Mouse (Mus musculus): ENCODE measurements at regions not wholly inside any gene's neighbourhood (a gene's known extent, or its start where the extent isn't known, plus 50 kb on each side); places are given as distances from the start of the nearest gene placed in this dataset.

DNA sequence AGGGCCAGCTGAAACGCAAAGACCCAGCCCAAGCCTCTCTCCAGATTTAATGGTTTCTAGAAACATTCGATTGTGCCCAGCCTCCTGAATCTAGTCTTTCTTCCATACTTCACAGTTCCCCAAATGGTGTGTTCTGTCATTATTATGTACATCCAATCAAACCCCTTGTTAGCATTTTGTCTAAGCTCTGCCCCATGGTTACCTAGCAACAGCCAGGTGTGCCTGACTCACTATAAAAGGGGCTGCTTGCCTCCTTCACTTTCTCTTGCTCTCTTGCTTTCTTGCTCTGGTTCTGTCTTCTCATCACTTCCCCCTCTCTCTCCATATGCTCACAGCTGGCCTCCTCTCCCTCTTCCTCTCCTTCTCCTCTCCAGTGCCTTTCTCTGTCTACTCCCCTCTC is 217.8 kb downstream of the Phlda1 start:
- WGBS: 82% methylated on average over 2 of the region's 2 CpGs
- TF ChIP-seq CTCF (IDR thresholded peaks at IDR 0.05; ENCODE audit: extremely low read depth, insufficient read length, insufficient replicate concordance, low read depth, low read length) (no peak), POLR2A (IDR thresholded peaks at IDR 0.05; ENCODE audit: low read depth, low read length) (no peak)
- H3K27me3 ChIP-seq (ENCODE audit: control insufficient read depth, insufficient read depth, low read length): no peaks in the 10 kb centered on the region
- H3K4me3 ChIP-seq (ENCODE audit: low read depth, low read length): no peak overlapping the region
- H3K36me3 ChIP-seq (ENCODE audit: control insufficient read depth, insufficient read depth, low read length): no peaks in the 10 kb centered on the region
- no peak overlapping the region for H3K27ac ChIP-seq (ENCODE audit: insufficient read depth, low read depth, low read length)
- no peaks in the 10 kb centered on the region for H3K4me1 ChIP-seq (ENCODE audit: control insufficient read depth, insufficient read depth, insufficient read length, low read length)

- 69% methylated on average over 7 of the region's 7 CpGs for WGBS
- Histone ChIP-seq H3K27me3 (ENCODE audit: control insufficient read depth, insufficient read depth, low read length) (no peaks in the 10 kb centered on the region), H3K27ac (ENCODE audit: insufficient read depth, low read depth, low read length) (no peak overlapping the region), H3K4me1 (ENCODE audit: control insufficient read depth, insufficient read depth, insufficient read length, low read length) (no peaks in the 10 kb centered on the region), H3K36me3 (ENCODE audit: control insufficient read depth, insufficient read depth, low read length) (no peaks in the 10 kb centered on the region), H3K4me3 (ENCODE audit: low read depth, low read length) (no peak overlapping the region)
- TF ChIP-seq POLR2A (IDR thresholded peaks at IDR 0.05; ENCODE audit: low read depth, low read length) (no peak), CTCF (IDR thresholded peaks at IDR 0.05; ENCODE audit: extremely low read depth, insufficient read length, insufficient replicate concordance, low read depth, low read length) (no peak)
Observed at GRCm38 (mm10) chr10:111724574-111725414, 218.7 kb downstream of the Phlda1 start.

GRCm38 (mm10) chr10:111736026-111736425 is 229.9 kb downstream of the Phlda1 start:
- H3K4me3 ChIP-seq (ENCODE audit: low read depth, low read length): no peak overlapping the region
- no peaks in the 10 kb centered on the region for H3K27me3 ChIP-seq (ENCODE audit: control insufficient read depth, insufficient read depth, low read length)
- WGBS: 54% methylated on average over 3 of the region's 3 CpGs
- TF ChIP-seq CTCF (IDR thresholded peaks at IDR 0.05; ENCODE audit: extremely low read depth, insufficient read length, insufficient replicate concordance, low read depth, low read length) (no peak), POLR2A (IDR thresholded peaks at IDR 0.05; ENCODE audit: low read depth, low read length) (no peak)
- no peaks in the 10 kb centered on the region for H3K36me3 ChIP-seq (ENCODE audit: control insufficient read depth, insufficient read depth, low read length)
- no peaks in the 10 kb centered on the region for H3K4me1 ChIP-seq (ENCODE audit: control insufficient read depth, insufficient read depth, insufficient read length, low read length)
- H3K27ac ChIP-seq (ENCODE audit: insufficient read depth, low read depth, low read length): no peak overlapping the region

- WGBS: 24% methylated on average over 5 of the region's 5 CpGs
- H3K27ac ChIP-seq (ENCODE audit: insufficient read depth, low read depth, low read length): no peak overlapping the region
- no peaks in the 10 kb centered on the region; the same call in 1 of the 2 replicates for H3K4me1 ChIP-seq (ENCODE audit: control insufficient read depth, insufficient read depth, insufficient read length, low read length)
- no peaks in the 10 kb centered on the region for H3K27me3 ChIP-seq (ENCODE audit: control insufficient read depth, insufficient read depth, low read length)
- no peak overlapping the region for H3K4me3 ChIP-seq (ENCODE audit: low read depth, low read length)
- TF ChIP-seq CTCF (IDR thresholded peaks at IDR 0.05; ENCODE audit: extremely low read depth, insufficient read length, insufficient replicate concordance, low read depth, low read length) (no peak), POLR2A (IDR thresholded peaks at IDR 0.05; ENCODE audit: low read depth, low read length) (no peak)
- no peaks in the 10 kb centered on the region for H3K36me3 ChIP-seq (ENCODE audit: control insufficient read depth, insufficient read depth, low read length)
Observed at GRCm38 (mm10) chr10:111739471-111740138, 232.9 kb upstream of the Krr1 start.

DNA sequence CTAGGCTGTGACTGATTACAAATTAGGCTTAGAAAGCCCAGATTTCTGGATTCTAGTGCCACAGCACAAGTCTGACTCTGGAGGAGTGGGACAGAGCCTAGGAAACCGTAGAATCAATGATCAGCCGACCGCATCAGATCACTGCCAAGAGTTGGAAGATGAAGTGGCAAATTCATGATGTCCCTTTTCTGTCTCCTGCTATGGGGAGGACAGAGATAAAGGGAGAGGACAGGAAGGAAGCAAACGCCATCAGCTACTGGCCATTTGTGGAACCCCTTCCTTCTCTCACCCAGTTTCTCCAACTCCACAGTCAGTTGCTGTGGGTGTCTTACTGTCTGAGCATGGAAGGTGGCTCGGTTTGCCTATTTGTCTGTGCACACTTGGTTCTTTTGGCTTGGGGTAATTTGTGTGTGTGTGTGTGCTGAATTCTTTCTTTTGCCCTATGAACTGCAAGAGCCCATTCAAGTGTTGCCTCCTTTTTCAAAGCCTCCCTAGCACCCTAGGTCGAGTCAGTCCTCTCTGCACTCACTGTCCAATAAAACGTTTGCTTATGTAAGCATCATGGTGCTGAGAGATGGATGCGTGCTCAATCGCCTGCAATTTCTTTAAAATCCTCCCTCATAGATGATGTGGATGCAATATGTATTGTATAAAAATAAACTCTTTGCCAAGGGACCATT is 231.7 kb upstream of the Krr1 start:
- H3K27ac ChIP-seq (ENCODE audit: insufficient read depth, low read depth, low read length): no peak overlapping the region
- no peaks in the 10 kb centered on the region; the same call in 1 of the 2 replicates for H3K4me1 ChIP-seq (ENCODE audit: control insufficient read depth, insufficient read depth, insufficient read length, low read length)
- no peaks in the 10 kb centered on the region for H3K27me3 ChIP-seq (ENCODE audit: control insufficient read depth, insufficient read depth, low read length)
- WGBS: 44% methylated on average over 9 of the region's 9 CpGs
- TF ChIP-seq CTCF (IDR thresholded peaks at IDR 0.05; ENCODE audit: extremely low read depth, insufficient read length, insufficient replicate concordance, low read depth, low read length) (no peak), POLR2A (IDR thresholded peaks at IDR 0.05; ENCODE audit: low read depth, low read length) (no peak)
- H3K36me3 ChIP-seq (ENCODE audit: control insufficient read depth, insufficient read depth, low read length): no peaks in the 10 kb centered on the region
- H3K4me3 ChIP-seq (ENCODE audit: low read depth, low read length): no peak overlapping the region

DNA sequence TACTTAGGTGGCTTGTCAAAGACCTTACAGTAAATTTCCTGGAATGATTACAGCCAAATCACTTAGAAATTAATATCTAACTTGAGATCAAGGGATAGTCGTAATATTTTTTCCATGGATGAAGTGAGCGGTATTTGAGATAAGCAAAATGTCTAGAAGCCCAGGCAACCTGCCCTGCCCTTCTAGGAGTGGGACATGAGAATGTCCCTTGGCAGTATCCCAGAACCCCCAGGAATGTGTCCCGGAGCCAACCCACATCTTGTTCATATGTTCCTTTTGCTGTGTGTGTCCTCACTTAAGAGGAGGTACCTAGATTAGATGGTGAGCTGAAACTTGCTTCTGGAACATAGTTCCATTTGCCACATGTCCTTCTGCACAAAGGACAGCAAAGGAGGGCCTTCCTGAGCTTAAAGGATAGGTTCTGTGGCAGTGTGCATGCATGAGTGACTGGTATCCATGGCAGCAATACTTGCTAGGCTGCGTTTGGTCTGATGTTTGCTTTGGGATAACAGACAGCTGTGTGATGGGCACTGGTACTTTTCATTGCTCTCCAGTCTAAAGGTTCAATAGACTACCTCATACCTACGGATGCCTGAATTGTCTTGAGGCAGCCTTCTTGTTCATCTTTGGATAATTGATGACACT is 231.0 kb upstream of the Krr1 start:
- Histone ChIP-seq H3K27me3 (ENCODE audit: control insufficient read depth, insufficient read depth, low read length) (no peaks in the 10 kb centered on the region), H3K36me3 (ENCODE audit: control insufficient read depth, insufficient read depth, low read length) (no peaks in the 10 kb centered on the region)
- WGBS: 30% methylated on average over 5 of the region's 5 CpGs

More for the DNA sequence above, 231.0 kb upstream of the Krr1 start:
- TF ChIP-seq POLR2A (IDR thresholded peaks at IDR 0.05; ENCODE audit: low read depth, low read length) (no peak), CTCF (IDR thresholded peaks at IDR 0.05; ENCODE audit: extremely low read depth, insufficient read length, insufficient replicate concordance, low read depth, low read length) (no peak)
- Histone ChIP-seq H3K4me1 (ENCODE audit: control insufficient read depth, insufficient read depth, insufficient read length, low read length) (peaks cover 3% of the 10 kb centered on the region), H3K4me3 (ENCODE audit: low read depth, low read length) (no peak overlapping the region), H3K27ac (ENCODE audit: insufficient read depth, low read depth, low read length) (no peak overlapping the region)

Data from small intestine, adult 2 months (tissue).